Mouse (Mus musculus) stomach, postnatal 0 days (tissue): ENCODE measurements around the gene Hdac7. TPM values are rescaled to one million over a fixed set of nuclear protein-coding genes. Genes with fewer than 3 reads are reported as not detected.

Experiments
- ATAC-seq: fragments of 200-750 bp; cut with Nextera tagmentation; 2 replicates; pipeline ENCODE4 v1.8.0; 2017; ENCODE audit not compliant: low FRiP score, low TSS enrichment
- DNase-seq: peaks from one replicate; pipeline ENCODE4 v3.0.0-alpha.2; 2016; ENCODE audit warnings: low spot score
- H3K27ac ChIP-seq: fragments of 300-500 bp; sonication (generic); replicated peaks from 2 replicates; pipeline ENCODE4 v1.5.1; 2014; ENCODE audit warnings: mild to moderate bottlenecking, control low read depth
- H3K27me3 ChIP-seq: fragments of 300-500 bp; sonication (generic); 2 replicates; pipeline ENCODE4 v1.6.1; 2014; ENCODE audit warnings: low read length; ENCODE audit not compliant: control insufficient read depth, insufficient read depth
- H3K36me3 ChIP-seq: fragments of 300-500 bp; sonication (generic); 2 replicates; pipeline ENCODE4 v1.6.1; 2014; ENCODE audit warnings: low read length, mixed read lengths; ENCODE audit not compliant: control insufficient read depth, insufficient read depth
- H3K4me1 ChIP-seq: fragments of 300-500 bp; sonication (generic); replicated peaks from 2 replicates; pipeline ENCODE4 v1.6.1; 2014; ENCODE audit warnings: antibody characterized with exemption; ENCODE audit not compliant: control insufficient read depth, insufficient read depth
- H3K4me2 ChIP-seq: fragments of 300-500 bp; sonication (generic); replicated peaks from 2 replicates; pipeline ENCODE4 v1.6.1; 2014; ENCODE audit warnings: low read depth, mild to moderate bottlenecking, control low read depth, moderate library complexity
- H3K4me3 ChIP-seq: fragments of 300-500 bp; sonication (generic); 2 replicates; pipeline ENCODE4 v1.5.1; 2014; ENCODE audit warnings: low read depth, low read length, control low read depth
- H3K9ac ChIP-seq: fragments of 300-500 bp; sonication (generic); 2 replicates; pipeline ENCODE4 v1.6.1; 2014; ENCODE audit warnings: mild to moderate bottlenecking, low read length, control low read depth, mixed read lengths
- H3K9me3 ChIP-seq: fragments of 300-500 bp; sonication (generic); 2 replicates; pipeline ENCODE4 v1.6.1; 2016; ENCODE audit warnings: low read length; ENCODE audit not compliant: control insufficient read depth
- CTCF ChIP-seq: IDR thresholded peaks from 2 replicates; pipeline ENCODE4 v1.5.1; 2016; ENCODE audit warnings: antibody characterized with exemption, low read depth, mild to moderate bottlenecking, moderate library complexity
- EP300 ChIP-seq: optimal IDR thresholded peaks from 2 replicates; pipeline ENCODE3; 2016; ENCODE audit warnings: antibody characterized with exemption
- WGBS: fragments of 180-500 bp; shearing (Covaris S2); extraction: QIAGEN DNeasy Blood & Tissue Kit; methylation state at CpG from one replicate; pipeline ENCODE4 v1.1.7; 2014; 5-methylcytosine and 5-hydroxymethylcytosine counted together
- polyA plus RNA-seq: library from polyadenylated mRNA; unstranded; fragments of >200 nt; fragmentation: Nextera tagmentation; extraction: Ambion mirVana; gene quantifications from 2 replicates; pipeline ENCODE4 v1.2.1, GENCODE M21; 2015

Gene Hdac7
- polyA plus RNA-seq, 1 experiment from 2014 or later = 8.0 TPM

DNA sequence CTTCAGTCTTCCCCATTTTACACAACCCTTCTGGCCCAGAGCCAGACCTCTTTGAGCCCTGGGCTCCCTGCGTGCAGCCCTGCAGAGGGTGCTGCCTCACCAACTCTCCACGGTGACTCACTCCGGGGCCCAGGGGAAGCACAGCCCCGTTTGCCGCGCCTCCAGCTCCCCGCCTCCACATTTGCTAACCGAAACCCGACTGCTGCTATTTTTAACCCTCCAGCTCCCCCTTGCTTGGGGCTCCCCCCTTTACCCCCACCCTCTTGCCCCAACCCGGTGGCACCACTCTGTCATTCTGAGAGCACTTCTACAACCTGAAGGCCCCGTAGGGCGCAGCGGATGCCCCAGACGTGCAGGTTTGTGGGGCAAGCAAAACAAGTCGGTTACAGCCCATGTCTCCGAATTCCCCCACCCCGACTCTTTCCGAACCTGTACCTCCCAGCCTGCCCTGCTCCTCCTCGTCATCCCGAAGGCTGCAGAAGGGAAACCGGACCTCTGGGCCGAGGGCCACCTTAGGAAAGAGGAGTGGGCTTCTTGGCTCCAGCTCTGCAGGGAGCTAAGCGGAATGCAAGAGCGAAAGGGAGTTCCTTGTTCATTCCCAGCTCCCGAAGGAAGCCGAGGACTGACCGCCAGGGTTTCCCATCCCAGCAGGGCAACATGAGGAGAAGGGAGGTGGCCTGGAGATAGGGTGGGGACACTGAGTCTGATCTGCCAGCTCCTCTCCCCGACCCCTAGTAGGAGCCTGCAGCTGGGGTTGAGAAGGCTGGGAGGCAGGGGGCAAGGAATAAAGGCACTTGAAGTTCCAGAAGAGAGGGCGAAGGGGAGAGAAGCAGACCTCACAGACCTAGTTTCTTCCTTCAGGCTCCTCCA is 19.0 kb downstream of the Hdac7 start:
- Histone ChIP-seq H3K27ac (peak overlapping the region; percentile 91), H3K27me3 (no peaks in the 10 kb centered on the region), H3K4me2 (peak overlapping the region; percentile 75), H3K9me3 (no peaks in the 10 kb centered on the region), H3K9ac (peak overlapping the region; percentile 70), H3K36me3 (no peaks in the 10 kb centered on the region), H3K4me1 (peaks cover 29% of the 10 kb centered on the region), H3K4me3 (peak overlapping the region; percentile 48)
- WGBS = 7% methylated on average over 29 of the region's 29 CpGs
- peak; percentile 92 for DNase-seq
- TF ChIP-seq CTCF = peak; percentile 80
- TF ChIP-seq EP300 = no peak
- ATAC-seq = peak; percentile 91

DNA sequence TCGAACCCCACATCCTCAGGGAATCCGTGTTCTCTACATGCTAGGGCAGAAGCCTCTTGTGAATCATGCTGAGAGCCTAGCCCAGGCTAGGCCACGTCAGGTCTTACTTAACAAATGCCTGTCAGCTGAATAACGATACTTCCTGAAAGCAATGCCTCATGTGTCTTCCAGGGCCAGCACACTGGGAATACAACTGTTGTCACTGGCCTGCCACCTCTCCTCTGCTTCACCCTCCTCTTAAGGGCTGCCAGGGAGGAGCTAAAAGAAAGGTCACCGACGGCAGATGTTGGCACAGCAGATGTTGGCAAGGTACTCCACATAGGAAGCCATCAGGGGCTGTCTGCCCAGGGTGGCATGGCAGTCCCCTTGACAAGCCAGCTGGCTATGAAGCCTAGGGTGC is 20.3 kb downstream of the Hdac7 start:
- Histone ChIP-seq H3K9me3 (no peaks in the 10 kb centered on the region), H3K4me1 (peaks cover 27% of the 10 kb centered on the region), H3K9ac (peak overlapping the region; percentile 18), H3K27ac (peak overlapping the region; percentile 69), H3K4me2 (no peak overlapping the region), H3K27me3 (no peaks in the 10 kb centered on the region), H3K4me3 (no peak overlapping the region), H3K36me3 (no peaks in the 10 kb centered on the region)
- TF ChIP-seq CTCF (no peak), EP300 (no peak)
- 66% methylated on average over 6 of the region's 6 CpGs for WGBS
- no peak for DNase-seq
- no peak for ATAC-seq

DNA sequence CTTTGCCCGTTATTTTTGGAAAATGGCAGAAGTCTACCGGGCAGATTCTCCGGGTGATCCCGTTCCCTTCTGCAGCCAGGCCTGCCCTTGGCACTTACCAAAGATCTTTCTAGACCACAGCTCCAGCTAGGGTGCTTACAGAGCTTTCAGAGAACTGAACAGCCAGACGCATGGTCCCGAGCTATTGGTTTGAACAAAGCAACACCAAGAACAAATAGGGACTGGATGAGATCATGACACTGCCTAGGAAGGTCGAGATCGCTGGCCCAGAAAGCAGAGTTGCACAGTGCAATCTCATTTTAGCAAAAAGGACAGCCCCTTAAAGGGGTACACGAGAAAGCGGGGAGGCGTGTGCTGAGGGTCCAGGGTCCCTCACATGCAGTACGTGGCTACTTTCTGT is 20.8 kb downstream of the Hdac7 start:
- no peak overlapping the region for H3K4me2 ChIP-seq
- peak overlapping the region; percentile 24; the same call in 1 of the 2 replicates for H3K27ac ChIP-seq
- no peak overlapping the region for H3K4me3 ChIP-seq
- TF ChIP-seq CTCF = no peak
- no peak for TF ChIP-seq EP300
- DNase-seq = no peak
- H3K27me3 ChIP-seq = no peaks in the 10 kb centered on the region
- peaks cover 27% of the 10 kb centered on the region for H3K4me1 ChIP-seq
- no peaks in the 10 kb centered on the region for H3K9me3 ChIP-seq
- ATAC-seq = no peak
- 68% methylated on average over 12 of the region's 12 CpGs for WGBS
- no peak overlapping the region for H3K9ac ChIP-seq
- no peaks in the 10 kb centered on the region for H3K36me3 ChIP-seq

DNA sequence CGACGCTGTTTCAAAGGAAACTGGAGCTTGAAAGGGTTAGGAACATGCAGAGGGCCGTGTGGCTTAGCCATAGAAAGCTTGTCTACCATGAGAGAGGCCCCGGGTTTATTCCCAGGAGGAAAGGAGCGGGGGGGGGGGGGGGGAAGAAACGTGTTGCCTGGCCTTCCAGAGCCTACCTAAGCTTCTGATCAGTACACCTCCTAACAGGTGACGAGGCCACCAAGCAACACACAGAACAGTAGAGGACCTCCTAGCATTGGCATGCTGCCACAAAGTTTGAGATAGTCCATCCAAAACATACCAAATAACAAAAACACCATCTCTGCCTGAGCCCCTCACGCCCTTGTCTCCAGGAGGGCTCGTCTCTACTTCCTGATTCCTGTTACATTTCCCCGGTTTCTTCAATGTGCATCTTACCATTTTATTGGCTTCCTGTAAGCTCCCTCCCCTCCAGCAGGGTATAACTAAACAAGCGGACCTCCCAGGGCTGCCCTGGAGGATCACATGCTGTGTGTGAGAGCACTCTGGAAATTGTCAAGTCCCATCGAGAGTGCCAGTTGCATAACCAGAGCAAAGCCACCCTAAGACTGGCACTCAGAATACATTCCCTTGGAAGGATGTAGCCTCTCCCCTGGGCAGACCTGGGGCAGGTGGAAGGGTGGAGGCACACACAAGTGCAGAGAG is 21.6 kb downstream of the Hdac7 start:
- peak; percentile 6; the same call in 1 of the 2 replicates for TF ChIP-seq CTCF
- no peak for TF ChIP-seq EP300
- H3K4me3 ChIP-seq = no peak overlapping the region
- peaks cover 27% of the 10 kb centered on the region for H3K4me1 ChIP-seq
- WGBS = 42% methylated on average over 10 of the region's 12 CpGs
- no peaks in the 10 kb centered on the region for H3K36me3 ChIP-seq
- H3K27ac ChIP-seq = peak overlapping the region; percentile 24; the same call in 1 of the 2 replicates
- H3K27me3 ChIP-seq = no peaks in the 10 kb centered on the region
- peak overlapping the region; percentile 12; the same call in 1 of the 2 replicates for H3K4me2 ChIP-seq
- ATAC-seq (no peak), DNase-seq (no peak)
- H3K9ac ChIP-seq = peak overlapping the region; percentile 18; the same call in 1 of the 2 replicates
- H3K9me3 ChIP-seq = no peaks in the 10 kb centered on the region

DNA sequence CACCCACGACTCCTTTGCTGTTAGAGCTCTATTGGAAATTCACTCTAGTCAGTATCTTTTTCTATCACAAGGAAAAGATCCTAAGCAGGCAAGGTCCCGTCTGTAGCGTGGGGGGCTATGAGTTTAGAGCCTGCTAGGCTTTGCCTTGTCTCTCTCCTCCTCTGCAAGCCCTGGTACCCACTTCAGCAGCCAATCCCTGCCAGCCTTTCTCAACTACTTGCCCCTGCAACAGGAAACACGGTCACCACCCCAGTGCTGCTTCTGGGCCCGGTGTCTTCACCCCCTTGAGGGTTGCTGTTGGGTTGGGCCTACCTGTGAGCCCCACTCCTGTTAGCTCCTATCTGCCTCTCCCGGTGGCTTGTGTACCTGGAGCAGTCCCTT is 22.3 kb downstream of the Hdac7 start:
- Histone ChIP-seq H3K27ac (peak overlapping the region; percentile 58), H3K4me1 (peaks cover 27% of the 10 kb centered on the region), H3K9me3 (no peaks in the 10 kb centered on the region), H3K36me3 (no peaks in the 10 kb centered on the region), H3K4me3 (no peak overlapping the region), H3K27me3 (no peaks in the 10 kb centered on the region), H3K9ac (no peak overlapping the region), H3K4me2 (no peak overlapping the region)
- no peak for TF ChIP-seq CTCF
- TF ChIP-seq EP300 = no peak
- ATAC-seq (no peak), DNase-seq (no peak)
- 62% methylated on average over 6 of the region's 6 CpGs for WGBS
